Mouse (Mus musculus): ENCODE data around the gene Olfr221.
A peak's percentile ranks its signal among the peaks of the same experiment; 100 is the strongest.

Gene Olfr221

GRCm38 (mm10) chr14:52022244-52022708, 20.0 kb downstream of the Olfr221 start:
- no peak for TF ChIP-seq GATA4 (IDR thresholded peaks at IDR 0.05; ENCODE audit: insufficient replicate concordance, low read length)

- no peak for TF ChIP-seq GATA4 (IDR thresholded peaks at IDR 0.05; ENCODE audit: insufficient replicate concordance, low read length)
Measured at GRCm38 (mm10) chr14:52021568-52022212, 20.6 kb downstream of the Olfr221 start.

GRCm38 (mm10) chr14:52021138-52021529, 21.1 kb downstream of the Olfr221 start:
- TF ChIP-seq GATA4 (IDR thresholded peaks at IDR 0.05; ENCODE audit: insufficient replicate concordance, low read length), result no peak

GRCm38 (mm10) chr14:52020486-52021137, 21.6 kb downstream of the Olfr221 start, which contains the start of gene Zfp219:
Zfp219 (minus strand) TSS chr14:52020733.
- no peak for TF ChIP-seq GATA4 (IDR thresholded peaks at IDR 0.05; ENCODE audit: insufficient replicate concordance, low read length)

GRCm38 (mm10) chr14:52019590-52020340, 22.5 kb downstream of the Olfr221 start:
- TF ChIP-seq GATA4 (IDR thresholded peaks at IDR 0.05; ENCODE audit: insufficient replicate concordance, low read length), result 0 out of 2 replicates have a peak, but pooled peaks have one; percentile 18

GRCm38 (mm10) chr14:52019051-52019589, 23.1 kb downstream of the Olfr221 start:
- no peak for TF ChIP-seq GATA4 (IDR thresholded peaks at IDR 0.05; ENCODE audit: insufficient replicate concordance, low read length)

GRCm38 (mm10) chr14:52018248-52019050, 23.8 kb downstream of the Olfr221 start:
- TF ChIP-seq GATA4 (IDR thresholded peaks at IDR 0.05; ENCODE audit: insufficient replicate concordance, low read length), result no peak

- no peak for TF ChIP-seq GATA4 (IDR thresholded peaks at IDR 0.05; ENCODE audit: insufficient replicate concordance, low read length)
Measured at GRCm38 (mm10) chr14:52017662-52018061, 24.6 kb downstream of the Olfr221 start.

GRCm38 (mm10) chr14:52016625-52017405, 25.4 kb downstream of the Olfr221 start:
- TF ChIP-seq GATA4 (IDR thresholded peaks at IDR 0.05; ENCODE audit: insufficient replicate concordance, low read length), result no peak

- TF ChIP-seq GATA4 (IDR thresholded peaks at IDR 0.05; ENCODE audit: insufficient replicate concordance, low read length), result peak; percentile 21; the same call in 1 of the 2 replicates
Measured at GRCm38 (mm10) chr14:52015445-52016100, 26.7 kb downstream of the Olfr221 start, which contains the start of gene Tmem253. Tmem253 (plus strand) TSS chr14:52015658.

- peak; percentile 44; the same call in 1 of the 2 replicates for TF ChIP-seq GATA4 (IDR thresholded peaks at IDR 0.05; ENCODE audit: insufficient replicate concordance, low read length)
Measured at GRCm38 (mm10) chr14:52014761-52015311, 27.4 kb downstream of the Olfr221 start.

GRCm38 (mm10) chr14:52014271-52014760, 27.9 kb downstream of the Olfr221 start:
- no peak for TF ChIP-seq GATA4 (IDR thresholded peaks at IDR 0.05; ENCODE audit: insufficient replicate concordance, low read length)

GRCm38 (mm10) chr14:52013771-52014219, 28.5 kb downstream of the Olfr221 start:
- TF ChIP-seq GATA4 (IDR thresholded peaks at IDR 0.05; ENCODE audit: insufficient replicate concordance, low read length), result no peak

Data from liver, adult (tissue).